46 mouse cellular contexts compared by ENCODE assay signal in genomic region chr2:121089751-121090150, GRCm38 (mm10). TPM values are rescaled to one million over a fixed set of nuclear protein-coding genes. Genes with fewer than 3 reads are reported as not detected.
"Had no signal": no experiment of that assay in that cellular context is flagged by ENCODE, and none has a peak within 500 bp of the region (broad histone marks: within the 10 kb centered on the region; RNA-seq: fewer than 3 reads in every experiment).

No protein-coding gene starts in this region.

- DNase-seq: heart, postnatal 10 days; heart, postnatal 14 days; heart, postnatal 36 days; heart, postnatal 4 days; kidney, adult 11 months; kidney, adult 18-20 months; kidney, adult 2 months; kidney, adult 8-10 months; kidney, adult 9 months; kidney, postnatal 10 days; kidney, postnatal 14 days; kidney, postnatal 25 days; kidney, postnatal 36 days; kidney, postnatal 4 days; layer of hippocampus, adult 9-11 months; layer of hippocampus, postnatal 36 days had no signal

RNA-seq across cellular contexts. Expression of gene Tgm5, which starts 4.1 kb away (rescaled TPM):
- total RNA-seq: heart, postnatal 10 days; heart, postnatal 14 days; heart, postnatal 25 days; heart, postnatal 36 days; heart, postnatal 4 days; hematopoietic stem cell, adult 5-6 weeks; layer of hippocampus, adult 18-20 months; layer of hippocampus, adult 2 months; layer of hippocampus, adult 8-10 months; layer of hippocampus, postnatal 10 days; layer of hippocampus, postnatal 14 days; layer of hippocampus, postnatal 25 days; layer of hippocampus, postnatal 36 days; left cerebral cortex, adult 2 months had no signal
- polyA plus RNA-seq: heart, embryonic 11.5 days; heart, embryonic 12.5 days; heart, embryonic 14.5 days; heart, embryonic 15.5 days; heart, embryonic 16.5 days; heart, postnatal 0 days; hindbrain, embryonic 10.5 days; hindbrain, embryonic 11.5 days; hindbrain, embryonic 12.5 days; hindbrain, embryonic 13.5 days; hindbrain, embryonic 15.5 days; inflammation-experienced regulatory T-cells, adult 6 months; intestine, embryonic 15.5 days; intestine, embryonic 16.5 days had no signal

RNA-seq across cellular contexts. Expression of gene Tgm7, which starts 19.8 kb away (rescaled TPM):
- total RNA-seq: heart, postnatal 10 days; heart, postnatal 14 days; heart, postnatal 25 days; heart, postnatal 36 days; heart, postnatal 4 days; hematopoietic stem cell, adult 5-6 weeks; hindbrain, postnatal 0 days had no signal
- polyA plus RNA-seq: heart, embryonic 11.5 days; heart, embryonic 12.5 days; heart, embryonic 13.5 days; heart, embryonic 14.5 days; heart, embryonic 15.5 days; heart, embryonic 16.5 days; heart, postnatal 0 days; hindbrain, embryonic 10.5 days; hindbrain, embryonic 11.5 days; hindbrain, embryonic 12.5 days; hindbrain, embryonic 13.5 days; hindbrain, embryonic 14.5 days; hindbrain, embryonic 15.5 days; hindbrain, embryonic 16.5 days; hindbrain, postnatal 0 days; inflammation-experienced regulatory T-cells, adult 6 months; intestine, postnatal 0 days; large intestine, adult 2 months had no signal

RNA-seq across cellular contexts. Expression of gene Epb42, which starts 52.9 kb away (rescaled TPM):
- total RNA-seq: layer of hippocampus, adult 18-20 months; layer of hippocampus, adult 2 months; layer of hippocampus, adult 8-10 months; layer of hippocampus, postnatal 10 days; layer of hippocampus, postnatal 14 days; layer of hippocampus, postnatal 25 days; layer of hippocampus, postnatal 36 days; left cerebral cortex, adult 18-20 months; left cerebral cortex, adult 2 months had no signal
